Mouse (Mus musculus) liver, embryonic 16.5 days (tissue): ENCODE measurements around the gene Prkch. TPM values are rescaled to one million over a fixed set of nuclear protein-coding genes. Genes with fewer than 3 reads are reported as not detected.

ENCODE experiments used
- ATAC-seq: fragments of 200-750 bp; cut with Nextera tagmentation; 2 replicates; pipeline ENCODE4 v1.8.0; 2017; ENCODE audit warnings: low read depth, mild to moderate bottlenecking, moderate number of reproducible peaks, moderate library complexity
- H3K27ac ChIP-seq: fragments of 300-500 bp; sonication (generic); 2 replicates; pipeline ENCODE4 v1.5.1; 2014; ENCODE audit warnings: mild to moderate bottlenecking, low read length
- H3K27me3 ChIP-seq: fragments of 300-500 bp; sonication (generic); 2 replicates; pipeline ENCODE4 v1.6.1; 2014; ENCODE audit warnings: low read depth, low read length, mixed read lengths; ENCODE audit not compliant: control insufficient read depth, insufficient read depth
- H3K36me3 ChIP-seq: fragments of 300-500 bp; sonication (generic); 2 replicates; pipeline ENCODE4 v1.6.1; 2014; ENCODE audit warnings: mild to moderate bottlenecking; ENCODE audit not compliant: control insufficient read depth, insufficient read depth
- H3K4me1 ChIP-seq: fragments of 300-500 bp; sonication (generic); 2 replicates; pipeline ENCODE4 v1.6.1; 2014; ENCODE audit warnings: low read depth, low read length, mixed read lengths; ENCODE audit not compliant: control insufficient read depth
- H3K4me2 ChIP-seq: fragments of 300-500 bp; sonication (generic); 2 replicates; pipeline ENCODE4 v1.6.1; 2014; ENCODE audit warnings: low read depth, low read length, mixed read lengths
- H3K4me3 ChIP-seq: fragments of 300-500 bp; sonication (generic); 2 replicates; pipeline ENCODE4 v1.5.1; 2014; ENCODE audit warnings: low read depth, mild to moderate bottlenecking, low read length
- H3K9ac ChIP-seq: fragments of 300-500 bp; sonication (generic); 2 replicates; pipeline ENCODE4 v1.6.1; 2014; ENCODE audit warnings: low read depth, low read length
- H3K9me3 ChIP-seq: fragments of 300-500 bp; sonication (generic); replicated peaks from 2 replicates; pipeline ENCODE4 v1.6.1; 2016; ENCODE audit warnings: low read length; ENCODE audit not compliant: control insufficient read depth
- whole genome bisulfite sequencing: fragments of 180-500 bp; shearing (Covaris S2); extraction: QIAGEN DNeasy Blood & Tissue Kit; methylation state at CpG from one replicate; pipeline ENCODE4 v1.1.7; 2014; ENCODE audit not compliant: insufficient replicate concordance; 5-methylcytosine and 5-hydroxymethylcytosine counted together
- polyA plus RNA-seq: library from polyadenylated mRNA; unstranded; fragments of >200 nt; fragmentation: Nextera tagmentation; extraction: Ambion mirVana; gene quantifications from 2 replicates; pipeline ENCODE4 v1.2.1, GENCODE M21; 2015

Prkch gene
- polyA plus RNA-seq, 1 experiment from 2014 or later = 1.6 TPM

- Histone ChIP-seq H3K9me3 (no peaks in the 10 kb centered on the region), H3K27ac (no peak overlapping the region), H3K4me2 (peak overlapping the region; percentile 69), H3K36me3 (no peaks in the 10 kb centered on the region), H3K9ac (no peak overlapping the region), H3K4me3 (peak overlapping the region; percentile 62), H3K27me3 (peaks cover 35% of the 10 kb centered on the region), H3K4me1 (peaks cover 3% of the 10 kb centered on the region; the same call in 1 of the 2 replicates)
- no peak for ATAC-seq
- WGBS = 4% methylated on average over 7 of the region's 7 CpGs
Measured at GRCm38 (mm10) chr12:73585850-73586249, 1.3 kb downstream of the Prkch start.

GRCm38 (mm10) chr12:73587262-73587661 is 2.7 kb downstream of the Prkch start:
- H3K9me3 ChIP-seq = no peaks in the 10 kb centered on the region
- H3K27ac ChIP-seq = no peak overlapping the region
- peaks cover 3% of the 10 kb centered on the region; the same call in 1 of the 2 replicates for H3K4me1 ChIP-seq
- peaks cover 35% of the 10 kb centered on the region for H3K27me3 ChIP-seq
- H3K4me3 ChIP-seq = no peak overlapping the region
- H3K9ac ChIP-seq = no peak overlapping the region
- no peaks in the 10 kb centered on the region for H3K36me3 ChIP-seq
- ATAC-seq = no peak
- WGBS = 31% methylated on average over 3 of the region's 3 CpGs
- no peak overlapping the region for H3K4me2 ChIP-seq

- Histone ChIP-seq H3K9me3 (no peaks in the 10 kb centered on the region), H3K27ac (no peak overlapping the region), H3K4me3 (no peak overlapping the region), H3K4me1 (no peaks in the 10 kb centered on the region; the same call in 1 of the 2 replicates), H3K9ac (no peak overlapping the region), H3K27me3 (peaks cover 10% of the 10 kb centered on the region), H3K4me2 (no peak overlapping the region), H3K36me3 (no peaks in the 10 kb centered on the region)
- WGBS = 67% methylated on average over 15 of the region's 15 CpGs
- no peak for ATAC-seq
Measured at GRCm38 (mm10) chr12:73590627-73591276, 6.2 kb downstream of the Prkch start.

GRCm38 (mm10) chr12:73591625-73592024 is 7.0 kb downstream of the Prkch start:
- no peak for ATAC-seq
- Histone ChIP-seq H3K27ac (no peak overlapping the region), H3K36me3 (no peaks in the 10 kb centered on the region), H3K9me3 (no peaks in the 10 kb centered on the region), H3K27me3 (peaks cover 4% of the 10 kb centered on the region; the same call in 1 of the 2 replicates), H3K4me1 (no peaks in the 10 kb centered on the region; the same call in 1 of the 2 replicates), H3K4me2 (no peak overlapping the region), H3K4me3 (no peak overlapping the region), H3K9ac (no peak overlapping the region)
- 57% methylated on average over 8 of the region's 11 CpGs for WGBS

- Histone ChIP-seq H3K4me1 (no peaks in the 10 kb centered on the region; the same call in 1 of the 2 replicates), H3K36me3 (no peaks in the 10 kb centered on the region), H3K27ac (no peak overlapping the region), H3K4me3 (no peak overlapping the region), H3K4me2 (0 out of 2 replicates have a peak overlapping the region, but pooled peaks have one; percentile 24), H3K9ac (no peak overlapping the region), H3K9me3 (no peaks in the 10 kb centered on the region), H3K27me3 (no peaks in the 10 kb centered on the region)
- no peak for ATAC-seq
- WGBS = 23% methylated on average over 12 of the region's 12 CpGs
Measured at GRCm38 (mm10) chr12:73593021-73593798, 8.6 kb downstream of the Prkch start.

- Histone ChIP-seq H3K4me2 (no peak overlapping the region), H3K27ac (no peak overlapping the region), H3K36me3 (no peaks in the 10 kb centered on the region), H3K4me1 (no peaks in the 10 kb centered on the region; the same call in 1 of the 2 replicates), H3K27me3 (no peaks in the 10 kb centered on the region), H3K9ac (no peak overlapping the region), H3K4me3 (no peak overlapping the region), H3K9me3 (no peaks in the 10 kb centered on the region)
- ATAC-seq = no peak
- WGBS = 52% methylated on average over 9 of the region's 9 CpGs
Measured at GRCm38 (mm10) chr12:73594177-73594745, 9.7 kb downstream of the Prkch start.

- no peaks in the 10 kb centered on the region for H3K9me3 ChIP-seq
- no peaks in the 10 kb centered on the region for H3K27me3 ChIP-seq
- 35% methylated on average over 8 of the region's 8 CpGs for WGBS
- ATAC-seq = no peak
- H3K27ac ChIP-seq = no peak overlapping the region
- H3K4me2 ChIP-seq = no peak overlapping the region
- no peak overlapping the region for H3K4me3 ChIP-seq
- H3K9ac ChIP-seq = no peak overlapping the region
- no peaks in the 10 kb centered on the region; the same call in 1 of the 2 replicates for H3K4me1 ChIP-seq
- no peaks in the 10 kb centered on the region for H3K36me3 ChIP-seq
Measured at GRCm38 (mm10) chr12:73595226-73595625, 10.6 kb downstream of the Prkch start.

GRCm38 (mm10) chr12:73598241-73598640 is 13.6 kb downstream of the Prkch start:
- no peaks in the 10 kb centered on the region for H3K36me3 ChIP-seq
- H3K27me3 ChIP-seq = no peaks in the 10 kb centered on the region
- no peak overlapping the region for H3K9ac ChIP-seq
- H3K4me1 ChIP-seq = no peaks in the 10 kb centered on the region; the same call in 1 of the 2 replicates
- 20% methylated on average over 6 of the region's 6 CpGs for WGBS
- H3K4me2 ChIP-seq = no peak overlapping the region
- no peaks in the 10 kb centered on the region for H3K9me3 ChIP-seq
- no peak overlapping the region for H3K27ac ChIP-seq
- ATAC-seq = no peak
- H3K4me3 ChIP-seq = no peak overlapping the region

GRCm38 (mm10) chr12:73600457-73600856 is 15.9 kb downstream of the Prkch start:
- Histone ChIP-seq H3K9ac (no peak overlapping the region), H3K4me1 (no peaks in the 10 kb centered on the region), H3K27me3 (no peaks in the 10 kb centered on the region), H3K36me3 (no peaks in the 10 kb centered on the region), H3K9me3 (no peaks in the 10 kb centered on the region), H3K27ac (no peak overlapping the region), H3K4me2 (no peak overlapping the region), H3K4me3 (no peak overlapping the region)
- WGBS = 52% methylated on average over 4 of the region's 4 CpGs
- no peak for ATAC-seq
